Mouse (Mus musculus): ENCODE data around the gene Gm7970. TPM values are rescaled to one million over a fixed set of nuclear protein-coding genes. Genes with fewer than 3 reads are reported as not detected.
"Not testable (repeated sequence)": the region's sequence is repeated elsewhere in the genome, so short reads cannot be mapped to it uniquely, and the experiment has no call there.

The Gm7970 gene
- not detected in 2 replicates for polyA plus RNA-seq (2014; fragmentation: Nextera tagmentation; extraction: Ambion mirVana)

DNA sequence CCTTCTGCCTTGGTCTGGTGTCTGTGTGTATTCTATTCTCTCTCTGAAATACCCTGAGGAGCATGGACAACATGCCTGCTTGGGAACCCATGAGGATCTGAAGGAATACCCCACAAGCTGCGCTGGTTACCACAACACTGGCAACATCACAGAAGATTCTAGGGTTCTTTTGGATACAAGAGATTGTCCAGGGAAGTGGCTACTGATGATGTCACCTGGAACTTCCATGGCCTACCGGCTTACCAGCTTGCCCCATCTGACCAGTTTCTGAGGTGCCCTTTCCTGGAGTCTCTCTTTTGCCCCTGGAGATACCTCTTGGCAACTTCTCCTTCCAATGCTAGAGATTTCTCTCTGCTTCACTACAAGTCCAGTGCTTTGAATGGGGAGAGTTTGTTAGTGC is at the start of gene Gm7970:
Gm7970 (minus strand) TSS at position 101 of the 400 bp plus-strand sequence.
- H3K9ac ChIP-seq (ENCODE audit: low read depth, low read length); ATAC-seq (ENCODE audit: low read depth); H3K27ac ChIP-seq (replicated peaks; ENCODE audit: low read depth, low read length); H3K27me3 ChIP-seq (replicated peaks; ENCODE audit: control insufficient read depth, insufficient read depth, low read length); H3K4me3 ChIP-seq (ENCODE audit: low read depth, low read length); H3K36me3 ChIP-seq (ENCODE audit: control insufficient read depth, insufficient read depth, low read length); H3K9me3 ChIP-seq (ENCODE audit: control insufficient read depth, low read length); DNase-seq (ENCODE audit: low spot score); H3K4me1 ChIP-seq (ENCODE audit: control insufficient read depth, insufficient read depth, low read length); H3K4me2 ChIP-seq (ENCODE audit: low read depth, low read length): not testable (repeated sequence)
- no CpG with 5 or more reads among the region's 2 CpGs for WGBS

GRCm38 (mm10) chr14:41600935-41601334 is 45.6 kb upstream of the Gm7970 start:
- not testable (repeated sequence) for H3K4me3 ChIP-seq (ENCODE audit: low read depth, low read length); H3K9ac ChIP-seq (ENCODE audit: low read depth, low read length); H3K27me3 ChIP-seq (replicated peaks; ENCODE audit: control insufficient read depth, insufficient read depth, low read length); ATAC-seq (ENCODE audit: low read depth); H3K4me1 ChIP-seq (ENCODE audit: control insufficient read depth, insufficient read depth, low read length); H3K4me2 ChIP-seq (ENCODE audit: low read depth, low read length); H3K36me3 ChIP-seq (ENCODE audit: control insufficient read depth, insufficient read depth, low read length); H3K27ac ChIP-seq (replicated peaks; ENCODE audit: low read depth, low read length); DNase-seq (ENCODE audit: low spot score); H3K9me3 ChIP-seq (ENCODE audit: control insufficient read depth, low read length)
- WGBS = 93% methylated on average over 15 of the region's 15 CpGs

GRCm38 (mm10) chr14:41586346-41586745 is 31.0 kb upstream of the Gm7970 start:
- H3K27ac ChIP-seq (replicated peaks; ENCODE audit: low read depth, low read length); H3K4me3 ChIP-seq (ENCODE audit: low read depth, low read length); H3K9ac ChIP-seq (ENCODE audit: low read depth, low read length); DNase-seq (ENCODE audit: low spot score); H3K9me3 ChIP-seq (ENCODE audit: control insufficient read depth, low read length); H3K4me1 ChIP-seq (ENCODE audit: control insufficient read depth, insufficient read depth, low read length); H3K27me3 ChIP-seq (replicated peaks; ENCODE audit: control insufficient read depth, insufficient read depth, low read length); H3K36me3 ChIP-seq (ENCODE audit: control insufficient read depth, insufficient read depth, low read length); H3K4me2 ChIP-seq (ENCODE audit: low read depth, low read length); ATAC-seq (ENCODE audit: low read depth): not testable (repeated sequence)
- 65% methylated on average over 1 of the region's 1 CpGs for WGBS

DNA sequence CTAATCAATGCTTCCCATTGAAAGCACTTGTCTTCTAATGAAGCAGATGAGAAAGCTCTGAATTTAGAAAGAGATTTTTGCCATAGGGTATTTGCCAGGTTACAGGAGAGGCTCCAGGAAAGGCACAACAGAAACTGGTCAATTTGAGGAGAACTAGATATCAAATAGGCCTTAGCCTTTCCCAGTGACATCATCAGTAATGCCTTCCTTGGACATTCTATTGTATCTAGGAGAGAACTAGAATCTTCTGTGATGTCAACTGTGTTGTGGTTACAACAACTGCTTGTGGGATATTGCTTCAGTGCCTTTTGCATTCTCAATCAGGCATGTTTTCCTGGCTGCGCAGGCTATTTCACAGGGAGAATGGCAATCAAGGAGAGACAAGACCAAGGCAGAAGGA is 17.5 kb upstream of the Gm7970 start, which contains the start of gene 1700049E17Rik2:
1700049E17Rik2 (plus strand) TSS at position 301 of the 400 bp plus-strand sequence.
- not testable (repeated sequence) for H3K27ac ChIP-seq (replicated peaks; ENCODE audit: low read depth, low read length); H3K9ac ChIP-seq (ENCODE audit: low read depth, low read length); ATAC-seq (ENCODE audit: low read depth); H3K36me3 ChIP-seq (ENCODE audit: control insufficient read depth, insufficient read depth, low read length); H3K9me3 ChIP-seq (ENCODE audit: control insufficient read depth, low read length); H3K27me3 ChIP-seq (replicated peaks; ENCODE audit: control insufficient read depth, insufficient read depth, low read length); H3K4me1 ChIP-seq (ENCODE audit: control insufficient read depth, insufficient read depth, low read length); DNase-seq (ENCODE audit: low spot score); H3K4me2 ChIP-seq (ENCODE audit: low read depth, low read length); H3K4me3 ChIP-seq (ENCODE audit: low read depth, low read length)
- no CpG with 5 or more reads among the region's 1 CpGs for WGBS

GRCm38 (mm10) chr14:41524695-41525094 is 30.7 kb downstream of the Gm7970 start:
- not testable (repeated sequence) for DNase-seq (ENCODE audit: low spot score); H3K9ac ChIP-seq (ENCODE audit: low read depth, low read length); H3K4me2 ChIP-seq (ENCODE audit: low read depth, low read length); H3K36me3 ChIP-seq (ENCODE audit: control insufficient read depth, insufficient read depth, low read length); ATAC-seq (ENCODE audit: low read depth); H3K27me3 ChIP-seq (replicated peaks; ENCODE audit: control insufficient read depth, insufficient read depth, low read length); H3K9me3 ChIP-seq (ENCODE audit: control insufficient read depth, low read length); H3K4me1 ChIP-seq (ENCODE audit: control insufficient read depth, insufficient read depth, low read length); H3K4me3 ChIP-seq (ENCODE audit: low read depth, low read length); H3K27ac ChIP-seq (replicated peaks; ENCODE audit: low read depth, low read length)
- 84% methylated on average over 1 of the region's 1 CpGs for WGBS

GRCm38 (mm10) chr14:41520683-41521082 is 34.7 kb downstream of the Gm7970 start:
- not testable (repeated sequence) for H3K27ac ChIP-seq (replicated peaks; ENCODE audit: low read depth, low read length); H3K4me3 ChIP-seq (ENCODE audit: low read depth, low read length); DNase-seq (ENCODE audit: low spot score); H3K9me3 ChIP-seq (ENCODE audit: control insufficient read depth, low read length); H3K27me3 ChIP-seq (replicated peaks; ENCODE audit: control insufficient read depth, insufficient read depth, low read length); H3K9ac ChIP-seq (ENCODE audit: low read depth, low read length); H3K4me2 ChIP-seq (ENCODE audit: low read depth, low read length); ATAC-seq (ENCODE audit: low read depth); H3K4me1 ChIP-seq (ENCODE audit: control insufficient read depth, insufficient read depth, low read length); H3K36me3 ChIP-seq (ENCODE audit: control insufficient read depth, insufficient read depth, low read length)
- WGBS = 74% methylated on average over 5 of the region's 5 CpGs

Other genes starting within 250 kb of the Gm7970 start
- gene Gm5798, start 207.0 kb downstream of the Gm7970 start, polyA plus RNA-seq (2014; fragmentation: Nextera tagmentation; extraction: Ambion mirVana) = not detected in 2 replicates
- not detected in 2 replicates for gene Gm7945, start 169.2 kb downstream of the Gm7970 start, polyA plus RNA-seq (2014; fragmentation: Nextera tagmentation; extraction: Ambion mirVana)
- gene Gm6482, start 147.3 kb downstream of the Gm7970 start, polyA plus RNA-seq (2014; fragmentation: Nextera tagmentation; extraction: Ambion mirVana) = not detected in 2 replicates
- not detected in 2 replicates for gene Gm7954, start 102.1 kb downstream of the Gm7970 start, polyA plus RNA-seq (2014; fragmentation: Nextera tagmentation; extraction: Ambion mirVana)
- gene Gm3486, start 66.1 kb downstream of the Gm7970 start, polyA plus RNA-seq (2014; fragmentation: Nextera tagmentation; extraction: Ambion mirVana) = not detected in 2 replicates
- not detected in 2 replicates for gene 1700049E17Rik2, start 17.6 kb upstream of the Gm7970 start, polyA plus RNA-seq (2014; fragmentation: Nextera tagmentation; extraction: Ambion mirVana)
- gene Gm3072, start 69.0 kb upstream of the Gm7970 start, polyA plus RNA-seq (2014; fragmentation: Nextera tagmentation; extraction: Ambion mirVana) = not detected in 2 replicates
- gene Gm3676, start 90.9 kb upstream of the Gm7970 start, polyA plus RNA-seq (2014; fragmentation: Nextera tagmentation; extraction: Ambion mirVana) = not detected in 2 replicates
- not detected in 2 replicates for gene Gm8068, start 146.3 kb upstream of the Gm7970 start, polyA plus RNA-seq (2014; fragmentation: Nextera tagmentation; extraction: Ambion mirVana)
- not detected in 2 replicates for gene Gm7929, start 195.0 kb upstream of the Gm7970 start, polyA plus RNA-seq (2014; fragmentation: Nextera tagmentation; extraction: Ambion mirVana)
- gene Gm47189, start 216.9 kb upstream of the Gm7970 start, polyA plus RNA-seq (2014; fragmentation: Nextera tagmentation; extraction: Ambion mirVana) = not detected in 2 replicates